In the genomic region with DNA sequence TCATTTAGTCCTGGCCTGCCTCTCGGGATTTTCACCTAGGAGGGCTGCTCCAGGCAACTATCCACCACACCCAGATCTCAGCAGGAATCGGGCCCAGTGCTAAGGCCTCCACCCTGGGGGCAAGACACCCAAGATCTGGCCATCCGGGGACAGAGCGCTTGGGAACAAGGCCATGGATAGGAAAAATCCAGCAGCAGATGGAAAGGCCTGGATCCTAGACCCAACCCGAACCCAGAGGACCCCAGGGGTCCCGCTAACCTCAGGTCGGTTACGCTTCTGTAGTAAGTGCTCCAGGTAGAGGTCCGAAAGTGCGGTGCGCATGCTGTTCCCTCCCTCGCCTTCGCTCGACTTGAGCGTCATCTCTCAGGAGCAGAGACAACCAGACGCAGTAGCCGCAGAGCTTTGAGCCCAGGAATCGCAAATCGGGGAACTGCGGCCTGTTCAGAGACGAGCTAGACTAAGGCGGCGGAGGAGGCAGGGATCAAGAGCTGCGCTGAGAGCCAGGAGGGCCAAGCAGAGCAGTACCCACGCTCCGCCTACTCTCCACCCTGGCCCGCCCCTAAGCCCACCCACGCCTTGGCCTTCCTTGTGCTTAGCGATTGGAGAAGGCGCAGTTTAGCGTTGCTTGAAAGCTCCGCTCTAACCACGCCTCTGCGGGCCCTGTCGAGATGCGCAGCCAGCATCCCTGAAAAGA, we compare ENCODE assay signal across 8 mouse cellular contexts. TPM values are rescaled to one million over a fixed set of nuclear protein-coding genes. Genes with fewer than 3 reads are reported as not detected.
DNase-seq lines count a peak whose midpoint lies in the region; ATAC-seq lines count a peak whose summit lies in the region.

Gene Mpp1, minus strand, starts transcription at position 550 of the 694 bp plus-strand sequence.

- H3K9me3 ChIP-seq in hindbrain, embryonic 14.5 days (ENCODE audit: control insufficient read depth, low read length) = no peaks in the 10 kb centered on the region

- H3K36me3 ChIP-seq in hindbrain, embryonic 14.5 days (replicated peaks; ENCODE audit: control insufficient read depth, insufficient read depth) = no peaks in the 10 kb centered on the region

- no peaks in the 10 kb centered on the region for H3K27me3 ChIP-seq in hindbrain, embryonic 14.5 days (ENCODE audit: control insufficient read depth, insufficient read depth, low read length)

- peak within 1 kb of the TSS; percentile 62 for H3K9ac ChIP-seq in hindbrain, embryonic 14.5 days

- DNase-seq in R1 (ENCODE audit: low read depth, low spot score) = peak; percentile 92
- peak; percentile 76 to 83 for DNase-seq in cerebellum, postnatal 25 days
- peak; percentile 26 to 36 for DNase-seq in frontal cortex, postnatal 25 days (ENCODE audit: low spot score in 2 of 2)
- DNase-seq in hindbrain, embryonic 14.5 days (ENCODE audit: low spot score) = peak; percentile 75
- DNase-seq in layer of hippocampus, postnatal 36 days = peak; percentile 66 to 68
- peak; percentile 92 for DNase-seq in lung, postnatal 36 days
- DNase-seq in retina, postnatal 1 day = peak; percentile 88
- DNase-seq in urinary bladder, adult 18-20 months (ENCODE audit: low spot score in 2 of 2) = peak; percentile 59 to 79

- H3K4me3 ChIP-seq in hindbrain, embryonic 14.5 days (replicated peaks; ENCODE audit: low read length) = peak within 1 kb of the TSS; percentile 48

- no peaks in the 10 kb centered on the region for H3K4me1 ChIP-seq in hindbrain, embryonic 14.5 days (replicated peaks; ENCODE audit: control insufficient read depth, insufficient read depth, low read length)

- H3K27ac ChIP-seq in hindbrain, embryonic 14.5 days = peak within 1 kb of the TSS; percentile 38; the same call in 1 of the 2 replicates

- 12% methylated on average over 36 of the region's 36 CpGs for WGBS in hindbrain, embryonic 14.5 days

- H3K4me2 ChIP-seq in hindbrain, embryonic 14.5 days (replicated peaks) = peak within 1 kb of the TSS; percentile 60

- peak; percentile 99 for ATAC-seq in hindbrain, embryonic 14.5 days (ENCODE audit: low FRiP score)

RNA-seq across cellular contexts. Expression of gene Mpp1, which starts in this region (rescaled TPM):
- polyA plus RNA-seq in hindbrain, embryonic 14.5 days (2014; fragmentation: Nextera tagmentation; extraction: Ambion mirVana) = 23.9 and 25.9 TPM in 2 replicates
- 10 to 100 TPM; 35.7 to 39.7 TPM for total RNA-seq in layer of hippocampus, postnatal 36 days (2021)

Comparison
In these comparisons a context has a peak if more than half of its experiments do, and no peak if none do; other contexts are left out.
1. Peak in every context shown above with its lines: DNase-seq, ATAC-seq, H3K4me3 ChIP-seq and H3K27ac ChIP-seq.
2. DNase-seq: peak in every context shown above with its lines; median percentile 92 in R1; 92 in lung, postnatal 36 days; 88 in retina, postnatal 1 day; 80 in cerebellum, postnatal 25 days; 75 in hindbrain, embryonic 14.5 days; 69 in urinary bladder, adult 18-20 months; 67 in layer of hippocampus, postnatal 36 days; 31 in frontal cortex, postnatal 25 days.